Mouse (Mus musculus) liver, adult 2 months (tissue): ENCODE results near the gene Gm20538.

ENCODE experiments used
- CTCF ChIP-seq: fragments of 200-500 bp; IDR thresholded peaks from 2 replicates; pipeline ENCODE4 v1.5.1; 2011; ENCODE audit warnings: low read depth, low read length, control low read depth
- POLR2A ChIP-seq: fragments of 200-500 bp; IDR thresholded peaks from 2 replicates; pipeline ENCODE4 v1.6.1; 2011; ENCODE audit warnings: low read length, control low read depth; ENCODE audit not compliant: insufficient read depth; ENCODE audit errors: extremely low read depth

DNA sequence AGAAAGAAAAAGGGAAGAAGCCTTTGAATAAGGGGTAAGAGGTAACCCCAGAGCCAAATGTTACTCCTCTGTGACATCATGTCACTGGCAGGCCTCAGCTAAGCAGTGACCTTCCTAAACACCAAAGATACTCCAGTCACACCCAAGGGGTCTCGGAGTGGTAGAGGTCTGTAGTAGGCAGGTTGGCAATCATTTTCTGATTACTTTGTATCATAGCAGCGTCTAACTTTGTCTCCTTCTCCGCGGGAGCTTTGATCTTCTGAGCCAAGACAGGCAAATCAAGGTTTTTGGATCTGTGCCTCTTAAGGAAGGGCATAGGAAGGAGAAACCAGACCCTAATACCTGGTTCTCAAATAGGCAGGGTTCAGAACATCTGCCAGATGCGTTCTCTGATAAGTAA is 40.0 kb downstream of the Gm20538 start:
- no peak for TF ChIP-seq POLR2A
- TF ChIP-seq CTCF, result no peak
